Mouse (Mus musculus) ES-E14 (cell line): Measurements from ENCODE around the gene Ring1. TPM values are rescaled to one million over a fixed set of nuclear protein-coding genes. Genes with fewer than 3 reads are reported as not detected.

Experiments used
- DNase-seq: peaks from one replicate; pipeline ENCODE4 v3.0.0-alpha.2; 2013; ENCODE audit warnings: low read depth, low spot score
- H3K27ac ChIP-seq: 2 replicates; pipeline ENCODE4 v1.5.1; 2012; ENCODE audit warnings: low read depth, mild to moderate bottlenecking, low read length, moderate library complexity, mixed read lengths; ENCODE audit not compliant: poor library complexity, insufficient read depth, severe bottlenecking
- H3K36me3 ChIP-seq: 2 replicates; pipeline ENCODE4 v1.6.1; 2012; ENCODE audit warnings: mild to moderate bottlenecking, low read length, moderate library complexity, mixed read lengths; ENCODE audit not compliant: control insufficient read depth, poor library complexity, insufficient read depth, severe bottlenecking
- H3K4me1 ChIP-seq, 2 experiments: fragments of 150-350 bp in 1 of 2; sonication (generic) in 1 of 2; 2 replicates each; pipeline ENCODE4 v1.6.1; 2012; ENCODE audit warnings: low read length in 2 of 2, mild to moderate bottlenecking in 1 of 2, mixed read lengths in 1 of 2; ENCODE audit not compliant: control insufficient read depth in 2 of 2, insufficient read depth in 2 of 2, poor library complexity in 1 of 2
- H3K4me3 ChIP-seq, 2 experiments: fragments of 150-350 bp in 1 of 2; sonication (generic) in 1 of 2; 2 replicates each; pipeline ENCODE4 v1.5.1; 2012; ENCODE audit warnings: low read length in 2 of 2, low read depth in 1 of 2, mild to moderate bottlenecking in 1 of 2, mixed read lengths in 1 of 2; ENCODE audit not compliant: insufficient read depth in 1 of 2, poor library complexity in 1 of 2, severe bottlenecking in 1 of 2
- H3K9ac ChIP-seq: 2 replicates; pipeline ENCODE4 v1.6.1; 2012; ENCODE audit warnings: low read depth, mild to moderate bottlenecking, low read length, mixed read lengths; ENCODE audit not compliant: poor library complexity, insufficient read depth, severe bottlenecking
- H3K9me3 ChIP-seq: fragments of 150-350 bp; sonication (generic); 2 replicates; pipeline ENCODE4 v1.6.1; 2012; ENCODE audit warnings: low read depth, mild to moderate bottlenecking, low read length; ENCODE audit not compliant: control insufficient read depth, insufficient read depth
- CHD2 ChIP-seq: IDR thresholded peaks from 2 replicates; pipeline ENCODE4 v1.6.1; 2014; ENCODE audit warnings: mild to moderate bottlenecking, low read depth, low read length, inconsistent platforms
- HCFC1 ChIP-seq: IDR thresholded peaks from 2 replicates; pipeline ENCODE4 v1.6.1; 2012; ENCODE audit warnings: low read length, inconsistent platforms, borderline replicate concordance; ENCODE audit not compliant: insufficient read depth
- MAFK ChIP-seq: IDR thresholded peaks from 2 replicates; pipeline ENCODE4 v1.6.1; 2014; ENCODE audit warnings: mild to moderate bottlenecking, low read depth, low read length, inconsistent platforms; ENCODE audit not compliant: insufficient read depth
- ZC3H11A ChIP-seq: IDR thresholded peaks from 2 replicates; pipeline ENCODE4 v1.6.1; 2012; ENCODE audit warnings: low read depth, mild to moderate bottlenecking, inconsistent platforms, low read length, borderline replicate concordance
- ZNF384 ChIP-seq: IDR thresholded peaks from 2 replicates; pipeline ENCODE4 v1.6.1; 2012; ENCODE audit warnings: low read depth, low read length, inconsistent platforms
- in situ Hi-C, 2 experiments: fragments of 600-800 bp; cut with MboI; formaldehyde crosslinking; loops; one replicate each; pipeline ENCODE4 v1.15.1; 2025; ENCODE audit warnings: low sequenced_read_pairs in 2 of 2, inconsistent platforms in 1 of 2; ENCODE audit not compliant: unreplicated experiment in 2 of 2
- total RNA-seq: library from RNA; depleted of rRNA; stranded (reverse); fragments of 300-350 nt; gene quantifications from 2 replicates; pipeline ENCODE4 v1.2.3, GENCODE M21; 2012

The Ring1 gene
- total RNA-seq, 1 experiment, result 5.6 TPM

GRCm38 (mm10) chr17:34027656-34028223, 3.3 kb upstream of the Ring1 start, which contains the start of gene H2-Ke6:
Gene H2-Ke6, minus strand, starts transcription at chr17:34028060.
- H3K4me1 ChIP-seq, result peaks cover 7 to 35% of the 10 kb centered on the region in 2 experiments
- in situ Hi-C loops, result no loop called here
- TF ChIP-seq HCFC1 (0 out of 2 replicates have a peak, but pooled peaks have one; percentile 11), ZNF384 (no peak)
- H3K4me3 ChIP-seq, result peak within 1 kb of the TSS; percentile 78 to 90
- H3K9me3 ChIP-seq, result no peaks in the 10 kb centered on the region
- no peak within 1 kb of the TSS for H3K27ac ChIP-seq
- H3K9ac ChIP-seq, result peak within 1 kb of the TSS; percentile 65
- H3K36me3 ChIP-seq, result peaks cover 26% of the 10 kb centered on the region
- DNase-seq, result peak; percentile 95

DNA sequence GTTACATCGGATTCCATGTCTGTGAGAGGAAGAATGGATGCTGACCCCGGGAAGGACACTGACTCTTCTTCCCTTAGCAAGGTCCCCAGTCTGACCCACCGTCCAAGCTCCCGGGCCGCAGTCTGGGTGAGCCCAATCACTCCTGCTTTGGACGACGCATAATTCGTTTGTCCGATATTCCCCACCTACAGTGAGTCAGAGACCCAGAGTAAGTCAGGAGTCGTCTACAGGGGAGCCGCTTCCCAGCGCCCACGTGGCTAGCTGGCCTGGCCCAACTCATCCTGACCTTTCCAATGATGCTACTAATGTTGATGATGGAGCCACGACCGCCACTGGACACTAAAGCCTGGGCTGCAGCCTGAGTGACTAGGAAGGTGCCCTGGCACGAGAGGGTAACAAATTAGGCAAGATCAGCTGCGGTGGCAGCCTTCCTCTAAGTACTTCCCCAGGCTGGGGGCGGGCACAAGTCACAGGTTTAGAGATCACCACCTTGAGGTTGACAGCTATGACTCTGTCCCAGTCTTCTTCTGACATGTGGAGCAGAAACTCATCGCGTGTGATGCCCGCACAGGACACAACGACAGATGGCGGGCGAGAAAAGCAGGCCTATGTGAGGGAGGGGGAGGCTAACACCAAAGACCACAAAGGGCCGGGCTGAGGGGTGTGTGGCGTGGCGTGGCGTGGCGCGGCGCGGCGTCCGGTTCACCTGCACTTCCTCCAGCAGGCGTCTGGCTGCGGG, 2.6 kb upstream of the Ring1 start:
- H3K9ac ChIP-seq, result peak overlapping the region; percentile 65
- H3K36me3 ChIP-seq, result peaks cover 26% of the 10 kb centered on the region
- TF ChIP-seq HCFC1 (no peak), MAFK (no peak), ZC3H11A (no peak), CHD2 (no peak), ZNF384 (no peak)
- H3K27ac ChIP-seq, result no peak overlapping the region
- in situ Hi-C loops, result no loop called here
- H3K4me3 ChIP-seq, result peak overlapping the region; percentile 78 to 90
- no peak for DNase-seq
- peaks cover 7 to 35% of the 10 kb centered on the region in 2 experiments for H3K4me1 ChIP-seq
- H3K9me3 ChIP-seq, result no peaks in the 10 kb centered on the region

- Histone ChIP-seq H3K4me3 (no peak overlapping the region), H3K9me3 (no peaks in the 10 kb centered on the region), H3K9ac (no peak overlapping the region), H3K4me1 (peaks cover 7 to 39% of the 10 kb centered on the region in 2 experiments), H3K36me3 (peaks cover 30% of the 10 kb centered on the region), H3K27ac (no peak overlapping the region)
- in situ Hi-C loops, result no loop called here
- TF ChIP-seq MAFK (no peak), ZNF384 (no peak), CHD2 (no peak), ZC3H11A (no peak), HCFC1 (no peak)
- DNase-seq, result no peak
Measured at GRCm38 (mm10) chr17:34026221-34026620, 1.7 kb upstream of the Ring1 start.

GRCm38 (mm10) chr17:34025756-34026151, 1.3 kb upstream of the Ring1 start:
- Histone ChIP-seq H3K9ac (no peak overlapping the region), H3K9me3 (no peaks in the 10 kb centered on the region), H3K4me1 (peaks cover 7 to 38% of the 10 kb centered on the region in 2 experiments), H3K27ac (no peak overlapping the region), H3K36me3 (peaks cover 34% of the 10 kb centered on the region), H3K4me3 (peak overlapping the region in 1 of 2 experiments; percentile 90; a peak in 1 of 4 replicates)
- TF ChIP-seq MAFK (no peak), ZC3H11A (no peak), ZNF384 (no peak), CHD2 (no peak), HCFC1 (no peak)
- in situ Hi-C loops, result no loop called here
- no peak for DNase-seq
